Mouse (Mus musculus): ENCODE measurements around the gene Aldh1a3.

Aldh1a3 gene

GRCm38 (mm10) chr7:66427437-66428161 is at the start of gene Aldh1a3:
Gene Aldh1a3, minus strand, starts transcription at chr7:66427517.
- peak; percentile 29 to 32 for DNase-seq (ENCODE audit: low spot score in 2 of 2)

- no peak for DNase-seq (ENCODE audit: low spot score in 2 of 2)
Measured at GRCm38 (mm10) chr7:66476289-66476688, 49.0 kb upstream of the Aldh1a3 start.

- DNase-seq (ENCODE audit: low spot score in 2 of 2), result no peak
Measured at GRCm38 (mm10) chr7:66471641-66472216, 44.4 kb upstream of the Aldh1a3 start.

- no peak for DNase-seq (ENCODE audit: low spot score in 2 of 2)
Measured at GRCm38 (mm10) chr7:66466641-66467040, 39.3 kb upstream of the Aldh1a3 start.

GRCm38 (mm10) chr7:66465241-66465640 is 37.9 kb upstream of the Aldh1a3 start:
- DNase-seq (ENCODE audit: low spot score in 2 of 2), result no peak

- no peak for DNase-seq (ENCODE audit: low spot score in 2 of 2)
Measured at GRCm38 (mm10) chr7:66463081-66463480, 35.8 kb upstream of the Aldh1a3 start.

- DNase-seq (ENCODE audit: low spot score in 2 of 2), result no peak
Measured at GRCm38 (mm10) chr7:66451622-66452295, 24.4 kb upstream of the Aldh1a3 start.

GRCm38 (mm10) chr7:66449971-66450752 is 22.8 kb upstream of the Aldh1a3 start:
- DNase-seq (ENCODE audit: low spot score in 2 of 2), result no peak

- DNase-seq (ENCODE audit: low spot score in 2 of 2), result no peak
Measured at GRCm38 (mm10) chr7:66448786-66449540, 21.6 kb upstream of the Aldh1a3 start.

- DNase-seq (ENCODE audit: low spot score in 2 of 2), result no peak
Measured at GRCm38 (mm10) chr7:66448304-66448703, 21.0 kb upstream of the Aldh1a3 start.

GRCm38 (mm10) chr7:66446860-66447259 is 19.5 kb upstream of the Aldh1a3 start:
- DNase-seq (ENCODE audit: low spot score in 2 of 2), result no peak

- no peak for DNase-seq (ENCODE audit: low spot score in 2 of 2)
Measured at GRCm38 (mm10) chr7:66445117-66445905, 18.0 kb upstream of the Aldh1a3 start.

GRCm38 (mm10) chr7:66444706-66445105 is 17.4 kb upstream of the Aldh1a3 start:
- no peak for DNase-seq (ENCODE audit: low spot score in 2 of 2)

- no peak for DNase-seq (ENCODE audit: low spot score in 2 of 2)
Measured at GRCm38 (mm10) chr7:66442501-66443369, 15.4 kb upstream of the Aldh1a3 start.

- no peak for DNase-seq (ENCODE audit: low spot score in 2 of 2)
Measured at GRCm38 (mm10) chr7:66438787-66439669, 11.7 kb upstream of the Aldh1a3 start.

- peak; percentile 12 to 37 for DNase-seq (ENCODE audit: low spot score in 2 of 2)
Measured at GRCm38 (mm10) chr7:66434453-66434935, 7.2 kb upstream of the Aldh1a3 start.

- no peak for DNase-seq (ENCODE audit: low spot score in 2 of 2)
Measured at GRCm38 (mm10) chr7:66427053-66427436, 272 bp downstream of the Aldh1a3 start.

GRCm38 (mm10) chr7:66421903-66422302 is 5.4 kb downstream of the Aldh1a3 start:
- DNase-seq (ENCODE audit: low spot score in 2 of 2), result no peak

Data from heart, adult 9 months (tissue).